Mouse (Mus musculus) ovary, adult 18-20 months (tissue): Measurements from ENCODE around the gene C330007P06Rik.
"Not testable (repeated sequence)": the region's sequence is repeated elsewhere in the genome, so short reads cannot be mapped to it uniquely, and the experiment has no call there.

Source experiments
- DNase-seq: peaks from one replicate; pipeline ENCODE4 v3.0.0; 2022; ENCODE audit warnings: low spot score, mixed read lengths

C330007P06Rik gene

GRCm38 (mm10) chrX:36873765-36874164 is at the start of gene C330007P06Rik, which contains the start of gene Ube2a:
C330007P06Rik (minus strand) TSS chrX:36874111.
Ube2a (plus strand) TSS chrX:36873900.
- DNase-seq, result no peak

GRCm38 (mm10) chrX:36921346-36921745 is 47.4 kb upstream of the C330007P06Rik start:
- DNase-seq, result no peak

- no peak for DNase-seq
Observed at GRCm38 (mm10) chrX:36917749-36918148, 43.8 kb upstream of the C330007P06Rik start.

GRCm38 (mm10) chrX:36911343-36911742 is 37.4 kb upstream of the C330007P06Rik start:
- DNase-seq, result no peak

- no peak for DNase-seq
Observed at GRCm38 (mm10) chrX:36906539-36906938, 32.6 kb upstream of the C330007P06Rik start.

GRCm38 (mm10) chrX:36903115-36903768 is 29.3 kb upstream of the C330007P06Rik start:
- DNase-seq, result peak; percentile 85

GRCm38 (mm10) chrX:36902321-36903114 is 28.6 kb upstream of the C330007P06Rik start, which contains the start of gene Nkrf:
Nkrf (minus strand) TSS chrX:36902899.
- no peak for DNase-seq

- DNase-seq, result no peak
Observed at GRCm38 (mm10) chrX:36901655-36902054, 27.7 kb upstream of the C330007P06Rik start.

GRCm38 (mm10) chrX:36898931-36899330 is 25.0 kb upstream of the C330007P06Rik start:
- not testable (repeated sequence) for DNase-seq

GRCm38 (mm10) chrX:36884719-36885118 is 10.8 kb upstream of the C330007P06Rik start:
- no peak for DNase-seq

GRCm38 (mm10) chrX:36874704-36875128 is 805 bp upstream of the C330007P06Rik start:
- DNase-seq, result no peak

- DNase-seq, result peak; percentile 74
Observed at GRCm38 (mm10) chrX:36874178-36874696, 326 bp upstream of the C330007P06Rik start.

- DNase-seq, result no peak
Observed at GRCm38 (mm10) chrX:36870372-36870771, 3.5 kb downstream of the C330007P06Rik start.

GRCm38 (mm10) chrX:36864609-36865328 is 9.1 kb downstream of the C330007P06Rik start:
- no peak for DNase-seq

- DNase-seq, result peak; percentile 62
Observed at GRCm38 (mm10) chrX:36863766-36864608, 9.9 kb downstream of the C330007P06Rik start.

- no peak for DNase-seq
Observed at GRCm38 (mm10) chrX:36852631-36853030, 21.3 kb downstream of the C330007P06Rik start.

GRCm38 (mm10) chrX:36847152-36847551 is 26.8 kb downstream of the C330007P06Rik start:
- no peak for DNase-seq

- DNase-seq, result no peak
Observed at GRCm38 (mm10) chrX:36843346-36843990, 30.4 kb downstream of the C330007P06Rik start.

- DNase-seq, result no peak
Observed at GRCm38 (mm10) chrX:36841698-36842097, 32.2 kb downstream of the C330007P06Rik start.

- DNase-seq, result no peak
Observed at GRCm38 (mm10) chrX:36839391-36839790, 34.5 kb downstream of the C330007P06Rik start.
